Mouse (Mus musculus) cerebellum, postnatal 36 days (tissue): ENCODE data around the gene Srl.
"Not testable (repeated sequence)": the region's sequence is repeated elsewhere in the genome, so short reads cannot be mapped to it uniquely, and the experiment has no call there.

Experiments used
- DNase-seq, 2 experiments: peaks; one replicate each; pipeline ENCODE4 v3.0.0; 2021 to 2022; ENCODE audit warnings: mixed read lengths in 2 of 2

The Srl gene

GRCm38 (mm10) chr16:4517906-4518305 lies 23.7 kb downstream of the Srl start:
- DNase-seq: no peak

GRCm38 (mm10) chr16:4514383-4514782 lies 27.2 kb downstream of the Srl start:
- no peak for DNase-seq

DNA sequence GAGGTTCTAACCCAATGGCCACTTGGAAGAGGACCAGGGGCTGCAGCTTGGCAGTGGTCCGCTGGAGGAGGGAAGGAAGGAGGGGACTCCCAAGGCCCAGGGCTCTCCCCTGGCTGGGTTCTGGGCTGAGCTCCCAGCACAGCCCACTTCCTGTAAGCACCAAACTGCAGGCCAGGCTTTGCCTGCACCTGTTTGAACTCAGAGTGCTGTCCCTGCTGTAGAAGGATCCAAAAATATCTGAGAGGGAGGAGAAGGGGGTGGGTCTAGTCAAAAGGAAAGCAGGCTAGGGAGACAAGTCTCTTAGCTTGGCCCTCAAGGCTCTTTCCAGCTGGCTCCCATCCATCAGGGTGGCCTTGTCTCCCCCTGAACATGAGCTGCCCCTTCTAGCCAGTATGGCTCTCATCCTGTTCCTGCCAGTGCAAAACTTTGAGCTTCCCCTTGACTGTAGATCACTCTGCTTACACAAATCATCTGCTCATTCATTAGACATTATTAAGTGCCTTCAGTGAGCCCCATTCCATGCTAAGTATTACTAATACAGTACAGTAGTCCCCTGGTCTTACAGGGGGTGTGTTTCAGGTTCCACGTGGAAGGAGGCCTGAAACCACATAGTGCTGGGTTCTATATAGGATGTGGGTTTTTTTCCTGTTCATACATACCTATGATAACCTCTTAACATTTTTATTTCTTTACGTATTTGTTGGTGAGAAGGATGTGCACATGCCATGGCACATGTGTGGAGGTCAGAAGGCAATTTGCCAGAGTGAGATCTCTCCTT lies 28.8 kb downstream of the Srl start:
- DNase-seq: peak in 1 of 2 experiments; percentile 8

- no peak for DNase-seq
Observed at GRCm38 (mm10) chr16:4511371-4511770, 30.2 kb downstream of the Srl start.

- no peak for DNase-seq
Observed at GRCm38 (mm10) chr16:4506181-4506580, 35.4 kb downstream of the Srl start.

DNA sequence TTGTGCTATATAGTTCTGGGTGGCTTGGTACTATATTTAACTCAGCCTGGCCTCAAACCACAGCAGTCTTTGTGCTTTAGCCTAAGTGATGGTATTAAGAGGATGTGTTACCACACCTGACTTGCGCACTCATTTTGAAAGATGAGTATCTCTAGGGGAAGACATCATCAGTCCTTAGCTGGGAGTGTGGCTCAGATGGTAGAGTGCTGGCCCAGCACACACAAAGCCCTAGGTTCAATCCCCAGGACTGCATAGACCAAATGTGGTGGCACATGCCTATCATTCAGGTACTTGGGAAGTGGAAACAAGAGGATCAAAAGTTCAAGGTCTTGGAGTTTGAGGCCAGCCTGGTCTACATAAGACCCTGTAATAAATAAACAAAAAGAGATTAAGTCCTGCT lies 38.1 kb downstream of the Srl start:
- no peak for DNase-seq

GRCm38 (mm10) chr16:4502568-4502967 lies 39.0 kb downstream of the Srl start:
- DNase-seq: no peak

DNA sequence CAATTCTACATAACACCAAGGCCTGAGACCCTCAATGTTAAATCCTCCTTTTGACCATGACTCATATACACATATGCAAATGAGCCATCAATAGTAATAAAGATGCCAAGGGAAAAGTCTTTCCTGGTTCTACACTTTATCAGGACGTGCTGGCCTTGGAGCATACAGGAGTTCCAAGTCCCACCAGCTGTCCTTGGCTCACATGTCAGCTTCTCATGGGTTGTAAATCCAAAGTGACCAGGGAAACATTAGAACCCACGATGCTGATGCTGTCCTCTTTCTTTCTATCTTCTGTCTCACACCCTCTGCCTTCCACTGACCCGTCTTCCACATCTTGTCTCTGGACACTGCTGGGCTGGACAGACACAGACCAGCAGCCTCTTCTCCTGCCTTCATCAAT lies 39.9 kb downstream of the Srl start:
- no peak for DNase-seq

GRCm38 (mm10) chr16:4500598-4501385 lies 40.8 kb downstream of the Srl start:
- DNase-seq: no peak

- DNase-seq: no peak
Observed at GRCm38 (mm10) chr16:4497762-4498607, 43.6 kb downstream of the Srl start.

DNA sequence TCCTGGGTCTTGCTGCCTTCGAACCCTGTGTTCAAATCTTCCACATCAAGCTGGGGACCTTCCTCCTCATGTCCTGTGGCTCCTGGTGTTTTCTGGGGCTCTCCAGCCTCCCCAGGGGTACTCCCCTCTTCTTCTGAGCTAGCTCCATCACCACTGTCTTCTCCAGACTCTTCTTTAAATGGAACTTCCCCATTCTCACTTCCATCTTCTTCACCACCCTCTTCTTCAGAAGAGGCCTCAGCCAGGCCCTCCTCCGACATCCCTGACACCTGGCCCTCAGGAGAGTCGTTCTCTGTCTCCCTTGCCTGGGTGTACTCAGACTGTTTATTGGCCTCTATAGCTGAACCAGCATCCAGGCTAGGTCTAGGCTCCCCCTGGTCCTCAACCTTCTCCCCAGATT lies 45.1 kb downstream of the Srl start:
- DNase-seq: no peak

GRCm38 (mm10) chr16:4495861-4496260 lies 45.8 kb downstream of the Srl start:
- peak; percentile 15 to 19 for DNase-seq

DNA sequence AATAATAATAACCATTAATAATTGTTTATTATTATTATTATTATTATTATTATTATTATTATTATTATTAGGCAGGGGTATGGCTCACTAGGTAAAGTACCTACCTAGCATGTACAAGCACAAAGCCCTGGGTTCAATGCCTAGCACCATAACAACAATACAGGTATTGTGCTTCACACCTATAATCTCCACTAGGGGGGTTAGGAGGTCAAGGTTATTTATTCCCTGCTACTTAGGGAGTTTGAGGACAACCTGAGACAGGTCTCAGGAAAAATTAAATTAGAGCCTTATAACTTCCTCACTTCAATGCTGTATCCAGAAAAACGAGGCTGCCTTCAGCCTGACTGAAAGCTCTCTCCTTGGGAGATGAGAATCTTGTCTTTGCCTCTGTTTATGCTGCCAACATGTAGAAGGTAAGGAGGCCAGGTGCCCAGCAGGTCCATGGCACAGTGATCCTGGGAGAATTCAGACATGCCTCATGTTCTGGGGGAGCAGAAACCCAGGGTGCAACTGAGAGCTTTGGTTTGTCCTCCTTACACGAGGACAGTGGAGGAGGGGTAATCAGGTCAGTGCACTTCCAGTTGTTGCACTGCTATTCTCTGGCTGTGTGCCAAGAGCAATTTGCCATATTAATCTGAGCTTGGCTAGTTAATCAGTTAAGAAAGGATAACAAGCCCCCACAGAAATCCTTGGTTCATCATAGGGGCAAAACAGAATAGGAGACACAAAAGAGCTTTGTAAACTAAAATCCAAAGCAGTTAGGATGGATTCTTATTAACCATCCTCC lies 48.6 kb downstream of the Srl start:
- DNase-seq: no peak

DNA sequence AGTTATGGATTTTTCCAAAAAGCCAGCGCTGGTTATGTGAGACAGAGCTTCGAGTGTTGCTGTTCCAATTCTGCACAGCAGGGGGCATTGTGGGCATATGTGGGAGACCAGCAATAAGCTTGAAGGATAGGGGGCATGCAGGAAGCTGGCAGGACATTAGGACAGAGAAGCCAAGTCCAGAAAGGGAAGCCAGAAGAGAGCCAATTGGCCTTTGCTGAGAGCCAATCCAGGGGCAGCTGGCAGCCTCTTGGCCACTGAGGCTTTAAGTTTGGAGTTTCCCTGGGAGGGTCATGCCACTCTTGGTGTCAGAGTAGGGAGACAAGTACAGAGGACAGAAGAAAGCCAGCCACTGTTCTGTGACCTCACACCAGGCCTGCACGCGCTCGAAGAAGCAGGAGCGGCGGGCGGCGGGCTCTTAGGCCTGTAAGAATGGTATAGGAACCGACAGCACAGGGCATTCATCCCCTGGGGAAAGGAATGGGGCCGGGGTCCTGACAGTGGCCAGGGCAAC lies 52.4 kb downstream of the Srl start:
- peak; percentile 89 to 90 for DNase-seq

- no peak for DNase-seq
Observed at GRCm38 (mm10) chr16:4480616-4481265, 60.9 kb downstream of the Srl start.

DNA sequence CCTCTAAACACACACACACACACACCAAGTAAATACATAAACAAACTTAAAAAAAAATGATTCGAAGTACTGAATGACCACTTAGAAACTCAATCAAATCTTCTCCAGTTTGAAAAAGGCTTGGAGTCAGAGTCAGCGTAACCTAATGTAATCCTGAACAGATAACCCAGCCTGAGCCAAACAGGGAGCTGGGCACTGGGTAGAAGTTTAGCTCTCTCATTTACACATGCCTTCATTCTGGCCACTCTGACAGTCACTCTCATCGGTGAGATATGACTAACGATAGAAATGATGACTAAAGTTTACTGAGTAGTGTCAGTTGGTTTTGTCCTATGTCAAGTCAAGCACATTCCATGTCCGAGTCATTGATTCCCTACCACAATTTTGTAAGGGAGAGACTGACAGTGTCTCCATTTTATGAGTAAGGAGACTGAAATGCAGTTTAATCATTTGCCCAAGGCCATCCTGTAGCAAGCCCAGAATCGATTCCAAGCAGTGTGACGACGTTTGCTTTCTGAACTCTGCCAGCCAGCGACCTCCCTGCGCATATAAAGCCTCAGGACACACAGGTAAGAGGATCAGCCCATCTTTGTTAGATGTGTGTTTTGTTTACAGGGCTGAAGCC lies 63.9 kb downstream of the Srl start:
- no peak for DNase-seq

- peak; percentile 96 to 99 for DNase-seq
Observed at GRCm38 (mm10) chr16:4474882-4475803, 66.5 kb downstream of the Srl start.

GRCm38 (mm10) chr16:4474040-4474881 lies 67.4 kb downstream of the Srl start:
- DNase-seq: not testable (repeated sequence)

GRCm38 (mm10) chr16:4473231-4473630 lies 68.4 kb downstream of the Srl start:
- DNase-seq: no peak
